Mouse (Mus musculus) ovary, postnatal 36 days (tissue): ENCODE measurements around the gene Slc12a8.

Experiments
- DNase-seq: peaks from one replicate; pipeline ENCODE4 v3.0.0; 2022; ENCODE audit warnings: low spot score, mixed read lengths

The Slc12a8 gene

GRCm38 (mm10) chr16:33698277-33698790 lies 181.2 kb downstream of the Slc12a8 start:
- no peak for DNase-seq

GRCm38 (mm10) chr16:33700584-33700983 lies 183.5 kb downstream of the Slc12a8 start:
- DNase-seq = no peak

- DNase-seq = no peak
Measured at GRCm38 (mm10) chr16:33701872-33702271, 184.7 kb downstream of the Slc12a8 start.

GRCm38 (mm10) chr16:33704289-33704688 lies 187.2 kb downstream of the Slc12a8 start:
- no peak for DNase-seq

GRCm38 (mm10) chr16:33705258-33705657 lies 188.1 kb downstream of the Slc12a8 start:
- no peak for DNase-seq

GRCm38 (mm10) chr16:33706111-33706890 lies 189.2 kb downstream of the Slc12a8 start:
- no peak for DNase-seq

GRCm38 (mm10) chr16:33708031-33708430 lies 190.9 kb downstream of the Slc12a8 start:
- no peak for DNase-seq

- no peak for DNase-seq
Measured at GRCm38 (mm10) chr16:33708585-33709397, 191.7 kb downstream of the Slc12a8 start.
